Mouse (Mus musculus) splenic B cell, adult 2 months (primary cell): ENCODE data around the gene Tgm4.

ENCODE experiments used
- DNase-seq: peaks from one replicate; pipeline ENCODE4 v3.0.0-alpha.2; 2011; ENCODE audit warnings: low read depth, low spot score
- H3K27me3 ChIP-seq: 2 replicates; pipeline ENCODE4 v1.6.1; 2012; ENCODE audit warnings: mild to moderate bottlenecking, low read length, moderate library complexity, mixed read lengths; ENCODE audit not compliant: control insufficient read depth, poor library complexity, insufficient read depth, severe bottlenecking
- H3K36me3 ChIP-seq: 2 replicates; pipeline ENCODE4 v1.6.1; 2012; ENCODE audit warnings: mild to moderate bottlenecking, low read length, moderate library complexity, mixed read lengths; ENCODE audit not compliant: control insufficient read depth, poor library complexity, insufficient read depth, severe bottlenecking

Gene Tgm4

DNA sequence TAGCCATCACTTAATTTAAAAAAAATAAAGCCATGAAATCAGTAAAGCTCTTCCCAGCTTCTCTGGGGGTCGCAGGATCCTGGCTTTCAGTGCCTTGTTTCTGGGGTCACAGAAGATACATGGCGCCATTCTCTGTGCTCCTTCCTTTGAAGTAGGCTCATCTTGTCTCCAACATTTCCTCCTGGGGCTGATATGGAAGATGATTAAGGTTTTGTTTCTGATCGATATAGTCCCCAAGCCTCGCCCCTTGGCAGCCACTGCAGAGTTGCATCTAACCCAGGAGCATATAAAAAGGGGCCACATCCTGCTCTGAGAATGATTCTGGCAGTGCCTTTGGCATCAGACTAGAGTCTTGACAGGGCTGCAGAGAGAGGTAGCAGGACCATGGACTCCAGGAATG lies at the start of gene Tgm4:
Tgm4 (plus strand) TSS at position 301 of the 400 bp plus-strand sequence.
- Histone ChIP-seq H3K36me3 (no peaks in the 10 kb centered on the region), H3K27me3 (no peaks in the 10 kb centered on the region)
- DNase-seq: no peak

DNA sequence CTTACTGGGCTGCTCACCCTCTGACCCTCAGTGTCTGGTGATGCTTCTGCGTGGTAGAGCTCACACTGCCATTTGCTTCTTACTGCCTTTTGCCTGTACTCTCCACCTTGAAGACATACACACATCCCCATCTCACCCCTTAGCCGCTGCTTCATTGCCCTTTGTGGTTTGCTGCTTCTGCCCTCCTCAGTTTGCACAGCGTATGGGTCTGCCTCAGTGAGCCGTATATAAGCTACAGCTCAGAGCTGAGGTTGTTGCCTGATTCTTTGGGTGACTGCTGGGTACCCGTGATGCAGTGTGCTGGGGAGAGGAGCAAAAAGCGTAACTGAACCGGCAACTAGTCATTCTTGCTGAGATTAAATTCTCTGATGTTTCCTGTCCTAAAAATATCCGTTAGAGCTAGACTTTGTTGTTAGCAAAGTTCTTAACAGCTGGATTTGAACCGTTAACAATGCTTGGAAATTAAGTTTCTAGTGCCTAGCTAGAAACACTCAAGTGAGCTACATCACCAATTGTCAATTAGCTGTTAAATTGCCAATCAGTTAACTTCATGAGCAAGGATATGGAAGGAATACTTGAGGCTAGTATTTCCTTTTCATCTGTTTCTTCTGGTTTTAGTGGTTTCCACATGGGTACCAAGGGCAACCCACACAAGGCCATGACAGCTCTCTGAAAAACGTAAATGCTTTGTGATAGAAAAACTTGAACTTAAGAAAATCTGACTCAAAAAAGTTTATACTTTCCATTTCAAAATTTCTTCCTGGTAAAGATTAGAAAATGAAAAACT lies 35.9 kb upstream of the Tgm4 start:
- no peaks in the 10 kb centered on the region; the same call in 1 of the 2 replicates for H3K36me3 ChIP-seq
- DNase-seq: peak; percentile 45
- no peaks in the 10 kb centered on the region for H3K27me3 ChIP-seq

DNA sequence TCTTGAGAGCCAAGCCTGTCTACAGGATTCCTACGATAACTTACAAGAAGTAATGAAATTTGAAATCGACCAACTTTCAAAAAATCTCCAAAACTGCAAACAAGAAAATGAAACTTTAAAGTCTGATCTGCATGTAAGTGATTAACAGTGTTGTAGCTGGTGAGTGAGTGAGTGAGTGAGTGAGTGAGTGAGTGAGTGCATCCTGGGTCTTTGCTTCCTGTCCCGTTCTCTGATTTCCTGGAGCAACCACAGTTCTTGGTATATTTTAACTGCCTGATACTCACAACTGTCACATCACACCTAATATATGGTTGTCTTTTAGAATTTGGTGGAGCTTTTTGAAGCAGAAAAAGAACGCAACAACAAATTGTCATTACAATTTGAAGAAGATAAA lies 35.3 kb upstream of the Tgm4 start:
- H3K36me3 ChIP-seq: no peaks in the 10 kb centered on the region; the same call in 1 of the 2 replicates
- H3K27me3 ChIP-seq: no peaks in the 10 kb centered on the region
- no peak for DNase-seq

DNA sequence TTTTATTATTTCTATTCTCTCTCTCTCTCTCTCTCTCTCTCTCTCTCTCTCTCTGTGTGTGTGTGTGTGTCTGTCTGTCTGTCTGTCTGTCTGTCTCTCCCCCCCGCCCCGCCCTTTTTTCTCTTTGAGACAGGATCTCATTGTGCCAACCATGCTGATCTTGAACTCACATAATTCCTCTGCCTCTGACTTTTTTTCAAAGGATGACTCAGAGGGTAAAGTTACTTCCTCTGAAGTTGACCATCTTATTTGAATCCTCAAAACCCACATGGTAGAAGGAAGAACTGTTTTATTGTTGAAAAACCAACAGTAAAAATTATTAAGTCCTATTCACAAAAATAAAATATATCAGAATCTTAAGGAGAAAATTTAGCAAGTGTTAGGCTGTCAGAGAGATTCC lies 29.8 kb upstream of the Tgm4 start:
- no peaks in the 10 kb centered on the region for H3K36me3 ChIP-seq
- no peaks in the 10 kb centered on the region for H3K27me3 ChIP-seq
- no peak for DNase-seq

GRCm38 (mm10) chr9:123006071-123006470 lies 28.5 kb upstream of the Tgm4 start:
- H3K27me3 ChIP-seq: no peaks in the 10 kb centered on the region
- peak; percentile 28 for DNase-seq
- no peaks in the 10 kb centered on the region for H3K36me3 ChIP-seq

DNA sequence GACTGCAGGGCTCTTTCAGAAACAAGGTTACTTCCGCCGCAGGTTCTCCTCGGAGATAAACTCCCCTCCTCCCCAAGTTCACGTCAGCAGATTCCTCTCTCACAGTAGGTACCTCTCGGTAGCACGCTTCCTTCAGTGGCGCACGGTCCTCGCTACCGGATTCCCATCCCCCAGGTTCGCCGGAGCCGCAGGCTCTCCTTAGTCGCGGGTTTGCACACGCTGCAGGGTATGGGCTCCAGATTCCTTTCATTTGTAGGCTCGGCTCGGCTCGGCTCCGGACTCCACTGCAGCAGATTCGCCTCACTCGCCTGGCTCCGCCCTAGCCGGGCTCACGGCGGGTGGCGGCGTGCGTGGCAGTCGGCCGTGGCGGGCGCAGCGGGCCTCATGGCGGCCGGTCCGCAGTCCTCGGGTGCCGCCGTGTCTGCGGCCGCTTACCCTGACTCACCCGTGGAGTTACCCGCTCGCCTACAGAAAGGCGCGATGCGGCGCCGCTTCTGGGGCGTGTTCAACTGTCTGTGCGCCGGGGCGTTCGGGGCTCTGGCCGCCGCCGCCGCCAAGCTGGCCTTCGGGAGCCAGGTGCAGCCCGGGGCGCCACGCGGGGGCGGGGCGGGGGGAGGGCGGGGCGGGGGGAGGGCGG lies 13.4 kb upstream of the Tgm4 start, which contains the start of gene Tmem42:
Tmem42 (plus strand) TSS at position 332 of the 637 bp plus-strand sequence.
- peak; percentile 83 for DNase-seq
- no peaks in the 10 kb centered on the region for H3K36me3 ChIP-seq
- H3K27me3 ChIP-seq: no peaks in the 10 kb centered on the region

DNA sequence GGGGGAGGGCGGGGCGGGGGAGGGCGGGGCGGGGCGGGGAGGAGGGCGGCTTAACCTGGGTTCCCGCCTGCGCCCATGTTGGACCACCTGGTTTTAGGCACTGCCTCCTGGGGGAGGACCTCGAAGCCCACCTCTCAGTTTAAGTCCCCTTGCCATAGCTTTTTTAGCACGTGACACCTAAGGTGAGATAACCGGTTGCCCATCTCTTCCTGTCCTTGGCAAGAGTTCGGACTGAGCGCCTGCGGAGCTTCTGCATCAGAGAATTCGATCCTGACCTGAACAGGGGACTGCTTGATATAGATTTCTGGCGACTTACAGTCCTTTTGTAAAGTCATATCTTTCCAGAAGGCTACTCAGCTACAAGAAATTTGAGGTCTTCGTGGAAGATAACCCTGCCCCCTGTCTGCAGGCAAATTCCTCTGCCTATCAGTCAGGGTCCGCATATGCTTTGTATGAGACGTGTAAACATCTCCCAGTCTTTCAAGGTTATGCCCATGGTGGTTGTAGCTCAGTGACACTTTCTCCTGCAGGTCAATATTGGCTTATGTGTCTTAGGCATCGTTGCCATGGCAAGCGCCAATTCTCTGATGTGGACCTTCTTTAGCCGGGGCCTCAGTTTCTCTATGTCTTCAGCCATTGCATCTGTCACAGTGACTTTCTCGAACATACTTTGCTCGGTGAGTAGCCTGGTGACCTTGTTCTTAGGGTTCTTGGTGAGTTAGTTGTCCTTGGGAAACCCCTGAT lies 12.7 kb upstream of the Tgm4 start:
- Histone ChIP-seq H3K36me3 (no peaks in the 10 kb centered on the region), H3K27me3 (no peaks in the 10 kb centered on the region)
- DNase-seq: no peak

GRCm38 (mm10) chr9:123024201-123024600 lies 10.3 kb upstream of the Tgm4 start:
- H3K36me3 ChIP-seq: no peaks in the 10 kb centered on the region
- DNase-seq: no peak
- H3K27me3 ChIP-seq: no peaks in the 10 kb centered on the region

DNA sequence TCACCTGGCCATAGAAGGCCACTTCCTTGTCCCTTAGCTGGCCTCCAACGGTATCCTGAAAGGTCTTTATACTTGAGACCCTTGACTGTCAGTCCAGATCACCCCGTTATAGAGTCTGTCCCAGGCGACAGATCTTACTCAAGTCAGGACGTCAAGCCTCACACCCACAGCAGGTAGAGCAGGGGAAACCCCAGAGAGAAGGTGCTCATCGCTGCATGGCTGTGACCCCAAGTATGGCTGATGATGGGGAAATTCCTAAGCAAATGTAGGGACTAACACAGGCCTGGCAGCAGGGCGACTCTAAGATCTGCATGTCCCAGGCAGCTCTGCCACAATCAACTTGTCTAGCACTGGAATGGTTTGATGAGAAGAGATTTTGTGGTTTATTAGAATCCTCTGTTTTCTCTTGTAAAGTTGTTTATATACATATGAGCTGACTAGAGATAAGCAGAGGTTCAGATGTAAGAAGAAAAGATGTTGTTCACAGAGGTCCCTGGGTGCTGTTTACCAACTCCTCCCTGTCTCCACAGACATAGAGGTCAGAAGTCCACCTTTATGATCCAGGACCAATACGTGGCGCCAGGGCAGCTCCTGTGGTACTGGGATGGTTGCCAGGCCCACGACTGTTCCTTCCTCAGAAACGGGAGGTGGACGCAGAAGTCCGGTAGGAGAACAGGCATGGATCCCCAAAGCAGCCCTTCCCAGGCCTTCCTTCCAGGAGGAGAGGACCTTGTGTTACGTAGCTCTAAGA lies 2.9 kb upstream of the Tgm4 start:
- no peak for DNase-seq
- H3K36me3 ChIP-seq: no peaks in the 10 kb centered on the region
- no peaks in the 10 kb centered on the region for H3K27me3 ChIP-seq

DNA sequence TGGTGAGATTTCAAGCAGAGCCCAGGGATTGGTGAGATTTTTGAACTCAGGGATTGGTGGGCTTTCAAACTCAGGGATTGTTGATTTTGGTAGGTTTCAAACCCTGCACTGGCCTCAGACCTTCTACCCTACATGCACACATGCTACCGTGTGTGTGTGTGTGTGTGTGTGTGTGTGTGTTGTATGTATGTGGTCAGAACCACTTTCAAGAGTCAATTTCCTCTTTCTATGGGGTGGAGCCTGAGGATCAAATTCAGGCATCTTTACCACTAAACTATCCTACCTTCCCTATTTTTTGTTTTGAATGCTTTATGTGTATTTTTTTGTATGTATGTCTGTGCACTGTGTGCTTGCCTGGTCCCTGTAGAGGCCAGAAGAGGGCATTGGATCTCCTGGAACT lies 13.1 kb downstream of the Tgm4 start:
- Histone ChIP-seq H3K27me3 (no peaks in the 10 kb centered on the region), H3K36me3 (no peaks in the 10 kb centered on the region)
- peak; percentile 8 for DNase-seq

GRCm38 (mm10) chr9:123058724-123059292 lies 24.3 kb downstream of the Tgm4 start:
- no peaks in the 10 kb centered on the region for H3K27me3 ChIP-seq
- DNase-seq: peak; percentile 39

DNA sequence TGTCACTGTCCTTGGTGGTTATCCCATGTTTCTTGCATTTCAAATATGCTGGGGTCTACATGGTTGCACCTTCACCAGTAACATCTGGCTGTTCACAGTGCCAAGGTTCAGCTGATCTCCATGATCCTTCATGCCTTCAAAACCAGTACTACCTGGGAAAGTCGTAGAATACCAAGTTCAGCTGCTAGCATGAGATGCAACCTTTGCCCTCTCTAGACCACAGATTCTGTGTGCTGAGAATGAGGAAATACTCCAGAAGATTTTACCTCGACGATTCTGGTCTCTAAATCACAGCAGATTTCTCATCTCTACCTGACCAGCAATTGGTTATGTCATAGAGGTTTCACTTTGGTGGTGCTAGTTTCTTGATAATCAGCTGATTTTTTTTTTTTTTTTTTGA lies 25.6 kb downstream of the Tgm4 start:
- Histone ChIP-seq H3K27me3 (no peaks in the 10 kb centered on the region), H3K36me3 (no peaks in the 10 kb centered on the region)
- DNase-seq: no peak

More at GRCm38 (mm10) chr9:123058724-123059292, 24.3 kb downstream of the Tgm4 start:
- H3K36me3 ChIP-seq: no peaks in the 10 kb centered on the region

DNA sequence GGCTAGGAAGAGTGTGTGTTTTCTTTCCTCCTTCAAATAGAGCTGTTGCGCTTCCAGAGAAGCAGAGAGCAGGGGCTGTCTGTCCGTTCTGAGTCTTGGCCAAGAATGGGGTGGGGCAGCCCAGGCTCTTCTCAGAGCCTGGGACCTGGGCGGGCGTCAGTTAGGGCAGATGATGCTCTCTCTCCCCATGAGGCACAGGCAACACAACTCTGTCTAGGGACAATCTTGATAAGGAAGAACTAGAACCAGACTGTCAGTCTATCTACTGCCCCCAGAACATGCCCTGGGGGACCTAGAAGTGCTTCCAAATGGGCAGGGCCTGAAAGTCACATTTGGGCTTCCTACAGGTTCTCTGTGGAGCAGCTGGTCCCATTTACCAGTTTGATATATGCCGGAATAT lies 44.6 kb downstream of the Tgm4 start:
- DNase-seq: no peak
- Histone ChIP-seq H3K36me3 (peaks cover 9% of the 10 kb centered on the region; the same call in 1 of the 2 replicates), H3K27me3 (no peaks in the 10 kb centered on the region)

DNA sequence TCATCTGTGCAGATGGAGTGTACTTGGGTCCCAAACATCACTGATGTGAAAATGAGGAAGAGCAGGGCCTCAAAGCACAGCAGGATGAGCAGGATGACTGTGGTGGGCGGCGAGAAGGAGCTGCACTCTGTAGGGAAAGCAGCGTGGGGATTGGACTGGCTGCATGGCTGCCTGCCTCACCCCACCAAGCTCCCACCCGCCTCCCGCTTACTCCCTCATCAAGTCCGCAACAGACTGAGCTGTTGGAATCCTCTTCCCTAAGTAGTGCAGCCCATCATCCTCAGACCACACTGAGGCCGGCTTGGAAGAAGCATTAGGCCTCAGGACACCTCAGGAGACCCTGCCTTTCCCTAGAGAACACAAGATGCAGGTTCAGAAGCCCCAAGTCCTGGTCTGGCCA lies 45.8 kb downstream of the Tgm4 start:
- no peak for DNase-seq
- Histone ChIP-seq H3K27me3 (no peaks in the 10 kb centered on the region), H3K36me3 (peaks cover 9% of the 10 kb centered on the region)
